Mouse (Mus musculus) G1E (cell line): ENCODE results near the gene Ifitm2.

Experiments
- CTCF ChIP-seq: IDR thresholded peaks from 2 replicates; pipeline ENCODE4 v1.5.1; 2012; ENCODE audit warnings: low read depth, low read length, inconsistent platforms, mixed read lengths
- GATA1 ChIP-seq: IDR thresholded peaks from 2 replicates; pipeline ENCODE4 v1.6.1; 2012; ENCODE audit warnings: borderline replicate concordance, low read length, inconsistent platforms, mixed read lengths
- GATA2 ChIP-seq: IDR thresholded peaks from 2 replicates; pipeline ENCODE4 v1.6.1; 2012; ENCODE audit warnings: low read depth, low read length, inconsistent platforms, borderline replicate concordance
- POLR2AphosphoS5 ChIP-seq: IDR thresholded peaks from 2 replicates; pipeline ENCODE4 v1.6.1; 2012; ENCODE audit warnings: low read depth, low read length, inconsistent platforms; ENCODE audit not compliant: insufficient replicate concordance
- TAL1 ChIP-seq: conservative IDR thresholded peaks from 2 replicates; pipeline ENCODE4 v1.6.1; 2012; ENCODE audit warnings: low read depth, low read length, inconsistent platforms, mixed read lengths

DNA sequence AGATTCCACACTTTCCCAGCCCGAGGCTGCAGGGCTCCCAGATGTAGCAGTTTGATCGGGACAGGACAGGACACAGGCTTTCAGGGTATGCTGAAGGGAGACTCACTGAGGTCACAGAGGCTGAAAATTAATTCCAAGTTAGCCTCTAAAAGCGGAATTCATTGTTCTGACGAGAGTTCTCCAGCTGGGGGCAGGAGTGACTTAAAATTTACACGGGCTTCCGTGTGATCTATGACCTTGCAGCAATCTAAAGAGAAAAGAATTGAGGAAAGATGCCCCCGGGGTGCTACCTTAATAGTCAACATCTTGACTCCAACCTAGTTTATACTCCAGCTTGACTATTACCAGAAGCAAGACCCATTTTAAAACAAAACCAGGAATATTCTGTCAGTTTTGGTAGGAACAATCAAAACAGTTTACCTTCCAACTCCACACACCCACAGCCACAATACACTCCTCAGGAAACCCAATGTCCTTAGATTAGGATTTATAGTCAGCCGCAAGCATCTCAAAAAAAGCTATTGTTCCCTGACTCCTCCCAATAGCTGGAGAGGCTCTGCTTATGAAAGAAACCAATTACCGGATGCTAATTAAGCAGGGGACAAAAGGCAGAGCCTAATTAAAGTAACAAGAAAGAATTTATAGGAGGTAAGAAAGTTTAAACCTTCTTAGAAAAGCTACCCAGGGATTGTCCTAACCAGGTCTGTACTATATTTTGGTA is 3.6 kb upstream of the Ifitm2 start:
- TF ChIP-seq CTCF (no peak), POLR2AphosphoS5 (no peak), GATA1 (no peak), GATA2 (no peak), TAL1 (no peak)
